Mouse (Mus musculus): ENCODE measurements around the gene Cstf1. TPM values are rescaled to one million over a fixed set of nuclear protein-coding genes. Genes with fewer than 3 reads are reported as not detected.

Cstf1 gene
- polyA plus RNA-seq (2015; fragmentation: Nextera tagmentation; extraction: Ambion mirVana), result 30.8 and 33.7 TPM in 2 replicates

- Histone ChIP-seq H3K4me1 (ENCODE audit: control insufficient read depth, insufficient read depth, low read length) (peaks cover 22% of the 10 kb centered on the region), H3K9me3 (ENCODE audit: control insufficient read depth, low read length) (no peaks in the 10 kb centered on the region), H3K27me3 (replicated peaks; ENCODE audit: control insufficient read depth, insufficient read depth, low read length) (no peaks in the 10 kb centered on the region), H3K27ac (ENCODE audit: low read length) (peak within 1 kb of the TSS; percentile 77), H3K36me3 (ENCODE audit: control insufficient read depth, insufficient read depth, low read length) (peaks cover 19% of the 10 kb centered on the region; the same call in 1 of the 2 replicates), H3K9ac (ENCODE audit: low read depth, low read length) (peak within 1 kb of the TSS; percentile 98), H3K4me3 (ENCODE audit: low read length) (peak within 1 kb of the TSS; percentile 98), H3K4me2 (ENCODE audit: low read depth, low read length) (peak within 1 kb of the TSS; percentile 79)
- under 1% methylated on average over 66 of the region's 66 CpGs for WGBS
- peak; percentile 99 for ATAC-seq
These were observed at the start of gene Cstf1, which contains the start of gene Aurka for GRCm38 (mm10) chr2:172370411-172371223. TSS of gene Cstf1 (plus strand) at chr2:172370681. TSS of gene Aurka (minus strand) at chr2:172370535.

- ATAC-seq, result no peak
- Histone ChIP-seq H3K4me3 (ENCODE audit: low read length) (no peak overlapping the region), H3K4me1 (ENCODE audit: control insufficient read depth, insufficient read depth, low read length) (no peaks in the 10 kb centered on the region), H3K36me3 (ENCODE audit: control insufficient read depth, insufficient read depth, low read length) (no peaks in the 10 kb centered on the region), H3K27ac (ENCODE audit: low read length) (no peak overlapping the region), H3K27me3 (replicated peaks; ENCODE audit: control insufficient read depth, insufficient read depth, low read length) (no peaks in the 10 kb centered on the region), H3K9me3 (ENCODE audit: control insufficient read depth, low read length) (no peaks in the 10 kb centered on the region), H3K9ac (ENCODE audit: low read depth, low read length) (no peak overlapping the region), H3K4me2 (ENCODE audit: low read depth, low read length) (no peak overlapping the region)
- 10% methylated on average over 9 of the region's 9 CpGs for WGBS
These were observed 49.6 kb upstream of the Cstf1 start for GRCm38 (mm10) chr2:172320878-172321277.

- Histone ChIP-seq H3K27ac (ENCODE audit: low read length) (no peak overlapping the region), H3K9ac (ENCODE audit: low read depth, low read length) (no peak overlapping the region), H3K36me3 (ENCODE audit: control insufficient read depth, insufficient read depth, low read length) (no peaks in the 10 kb centered on the region), H3K4me3 (ENCODE audit: low read length) (no peak overlapping the region), H3K9me3 (ENCODE audit: control insufficient read depth, low read length) (no peaks in the 10 kb centered on the region), H3K4me1 (ENCODE audit: control insufficient read depth, insufficient read depth, low read length) (no peaks in the 10 kb centered on the region), H3K27me3 (replicated peaks; ENCODE audit: control insufficient read depth, insufficient read depth, low read length) (0 out of 2 replicates have a peak, but pooled peaks cover 7% of the 10 kb centered on the region), H3K4me2 (ENCODE audit: low read depth, low read length) (no peak overlapping the region)
- WGBS, result 52% methylated on average over 8 of the region's 8 CpGs
- no peak for ATAC-seq
These were observed 42.2 kb upstream of the Cstf1 start for GRCm38 (mm10) chr2:172328248-172328647.

DNA sequence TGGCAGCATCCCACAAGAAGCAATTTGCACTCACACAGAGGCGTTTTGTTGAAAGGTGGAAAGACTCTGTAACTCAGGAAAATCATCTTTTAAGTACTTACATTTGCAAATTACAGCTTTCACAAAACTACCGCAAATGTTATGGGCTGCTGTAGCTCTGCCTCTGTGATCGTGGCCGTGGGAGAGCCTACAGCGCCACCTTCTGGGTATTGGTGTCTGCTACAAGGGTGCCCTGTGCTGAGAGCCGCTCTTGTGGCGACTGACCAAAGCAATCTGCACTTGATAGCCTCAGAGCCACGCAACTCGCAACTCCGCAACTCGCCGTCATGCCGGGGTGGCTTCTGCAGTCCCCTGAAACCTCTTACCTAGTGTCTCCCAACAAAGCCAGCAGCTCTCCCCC, 41.3 kb upstream of the Cstf1 start:
- ATAC-seq, result no peak
- H3K4me3 ChIP-seq (ENCODE audit: low read length), result no peak overlapping the region

GRCm38 (mm10) chr2:172338206-172338942, 32.1 kb upstream of the Cstf1 start:
- Histone ChIP-seq H3K27me3 (replicated peaks; ENCODE audit: control insufficient read depth, insufficient read depth, low read length) (no peaks in the 10 kb centered on the region), H3K36me3 (ENCODE audit: control insufficient read depth, insufficient read depth, low read length) (no peaks in the 10 kb centered on the region), H3K9me3 (ENCODE audit: control insufficient read depth, low read length) (no peaks in the 10 kb centered on the region), H3K9ac (ENCODE audit: low read depth, low read length) (no peak overlapping the region), H3K27ac (ENCODE audit: low read length) (no peak overlapping the region), H3K4me2 (ENCODE audit: low read depth, low read length) (no peak overlapping the region), H3K4me1 (ENCODE audit: control insufficient read depth, insufficient read depth, low read length) (no peaks in the 10 kb centered on the region), H3K4me3 (ENCODE audit: low read length) (no peak overlapping the region)
- no peak for ATAC-seq
- WGBS, result 82% methylated on average over 19 of the region's 19 CpGs

More for the DNA sequence above, 41.3 kb upstream of the Cstf1 start:
- no peaks in the 10 kb centered on the region for H3K36me3 ChIP-seq (ENCODE audit: control insufficient read depth, insufficient read depth, low read length)
- no peak overlapping the region for H3K4me2 ChIP-seq (ENCODE audit: low read depth, low read length)
- no peak overlapping the region for H3K27ac ChIP-seq (ENCODE audit: low read length)
- H3K4me1 ChIP-seq (ENCODE audit: control insufficient read depth, insufficient read depth, low read length), result no peaks in the 10 kb centered on the region
- WGBS, result 6% methylated on average over 13 of the region's 13 CpGs
- H3K9me3 ChIP-seq (ENCODE audit: control insufficient read depth, low read length), result no peaks in the 10 kb centered on the region
- H3K27me3 ChIP-seq (replicated peaks; ENCODE audit: control insufficient read depth, insufficient read depth, low read length), result 0 out of 2 replicates have a peak, but pooled peaks cover 7% of the 10 kb centered on the region
- no peak overlapping the region for H3K9ac ChIP-seq (ENCODE audit: low read depth, low read length)

- H3K36me3 ChIP-seq (ENCODE audit: control insufficient read depth, insufficient read depth, low read length), result no peaks in the 10 kb centered on the region
- H3K4me3 ChIP-seq (ENCODE audit: low read length), result no peak overlapping the region
- no peak overlapping the region for H3K9ac ChIP-seq (ENCODE audit: low read depth, low read length)
- ATAC-seq, result no peak
- H3K27me3 ChIP-seq (replicated peaks; ENCODE audit: control insufficient read depth, insufficient read depth, low read length), result no peaks in the 10 kb centered on the region
- no peaks in the 10 kb centered on the region for H3K9me3 ChIP-seq (ENCODE audit: control insufficient read depth, low read length)
- H3K27ac ChIP-seq (ENCODE audit: low read length), result no peak overlapping the region
- peaks cover 6% of the 10 kb centered on the region; the same call in 1 of the 2 replicates for H3K4me1 ChIP-seq (ENCODE audit: control insufficient read depth, insufficient read depth, low read length)
- WGBS, result 50% methylated on average over 3 of the region's 3 CpGs
- no peak overlapping the region for H3K4me2 ChIP-seq (ENCODE audit: low read depth, low read length)
These were observed 29.5 kb upstream of the Cstf1 start for GRCm38 (mm10) chr2:172340936-172341335.

- no peak overlapping the region for H3K9ac ChIP-seq (ENCODE audit: low read depth, low read length)
- H3K4me3 ChIP-seq (ENCODE audit: low read length), result no peak overlapping the region
- ATAC-seq, result no peak
- H3K4me1 ChIP-seq (ENCODE audit: control insufficient read depth, insufficient read depth, low read length), result peaks cover 6% of the 10 kb centered on the region; the same call in 1 of the 2 replicates
- no peaks in the 10 kb centered on the region for H3K27me3 ChIP-seq (replicated peaks; ENCODE audit: control insufficient read depth, insufficient read depth, low read length)
- H3K36me3 ChIP-seq (ENCODE audit: control insufficient read depth, insufficient read depth, low read length), result no peaks in the 10 kb centered on the region
- H3K27ac ChIP-seq (ENCODE audit: low read length), result no peak overlapping the region
- no peaks in the 10 kb centered on the region for H3K9me3 ChIP-seq (ENCODE audit: control insufficient read depth, low read length)
- no peak overlapping the region for H3K4me2 ChIP-seq (ENCODE audit: low read depth, low read length)
- WGBS, result 57% methylated on average over 5 of the region's 5 CpGs
These were observed 28.9 kb upstream of the Cstf1 start for GRCm38 (mm10) chr2:172341606-172342005.

DNA sequence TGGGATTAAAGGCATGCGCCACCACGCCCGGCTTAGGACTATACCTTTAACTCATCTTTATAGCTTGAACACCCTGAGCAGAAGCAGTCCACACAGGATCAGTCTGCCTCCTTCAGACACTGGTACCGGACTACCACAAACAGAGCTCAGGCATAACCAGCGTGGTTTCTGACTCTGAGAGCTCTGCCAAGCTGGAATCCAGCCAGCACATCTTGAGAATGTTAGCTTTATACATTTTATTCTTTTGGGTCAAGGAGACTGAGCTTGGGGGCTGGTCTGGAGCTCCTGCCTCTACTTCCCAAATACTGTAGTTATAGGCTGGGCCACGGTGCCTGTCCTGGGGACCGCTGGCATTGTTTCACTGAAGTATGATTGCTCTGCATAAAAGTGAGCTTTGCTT, 26.7 kb upstream of the Cstf1 start:
- Histone ChIP-seq H3K4me3 (ENCODE audit: low read length) (no peak overlapping the region), H3K4me1 (ENCODE audit: control insufficient read depth, insufficient read depth, low read length) (peaks cover 13% of the 10 kb centered on the region), H3K9me3 (ENCODE audit: control insufficient read depth, low read length) (no peaks in the 10 kb centered on the region), H3K27ac (ENCODE audit: low read length) (no peak overlapping the region), H3K4me2 (ENCODE audit: low read depth, low read length) (no peak overlapping the region), H3K9ac (ENCODE audit: low read depth, low read length) (no peak overlapping the region), H3K36me3 (ENCODE audit: control insufficient read depth, insufficient read depth, low read length) (no peaks in the 10 kb centered on the region), H3K27me3 (replicated peaks; ENCODE audit: control insufficient read depth, insufficient read depth, low read length) (no peaks in the 10 kb centered on the region)
- WGBS, result 87% methylated on average over 7 of the region's 7 CpGs
- ATAC-seq, result no peak

- Histone ChIP-seq H3K4me2 (ENCODE audit: low read depth, low read length) (peak overlapping the region; percentile 42), H3K4me3 (ENCODE audit: low read length) (peak overlapping the region; percentile 15; the same call in 1 of the 2 replicates), H3K27me3 (replicated peaks; ENCODE audit: control insufficient read depth, insufficient read depth, low read length) (no peaks in the 10 kb centered on the region), H3K27ac (ENCODE audit: low read length) (peak overlapping the region; percentile 20; the same call in 1 of the 2 replicates), H3K9ac (ENCODE audit: low read depth, low read length) (no peak overlapping the region), H3K36me3 (ENCODE audit: control insufficient read depth, insufficient read depth, low read length) (no peaks in the 10 kb centered on the region), H3K9me3 (ENCODE audit: control insufficient read depth, low read length) (no peaks in the 10 kb centered on the region), H3K4me1 (ENCODE audit: control insufficient read depth, insufficient read depth, low read length) (peaks cover 16% of the 10 kb centered on the region)
- 35% methylated on average over 5 of the region's 5 CpGs for WGBS
- no peak for ATAC-seq
These were observed 25.8 kb upstream of the Cstf1 start for GRCm38 (mm10) chr2:172344669-172345068.

Measured in intestine, embryonic 16.5 days (tissue).